Mouse (Mus musculus) small intestine, adult 2 months (tissue): ENCODE measurements around the gene Prkcsh. TPM values are rescaled to one million over a fixed set of nuclear protein-coding genes. Genes with fewer than 3 reads are reported as not detected.

Experiments
- H3K27ac ChIP-seq: fragments of 200-500 bp; 2 replicates; pipeline ENCODE4 v1.5.1; 2012; ENCODE audit warnings: low read depth, low read length, control low read depth, inconsistent platforms; ENCODE audit not compliant: insufficient read depth
- H3K27me3 ChIP-seq: fragments of 200-500 bp; 2 replicates; pipeline ENCODE4 v1.6.1; 2012; ENCODE audit warnings: mild to moderate bottlenecking, moderate library complexity, low read length, inconsistent platforms; ENCODE audit not compliant: control insufficient read depth, insufficient read depth
- H3K36me3 ChIP-seq: fragments of 200-500 bp; 2 replicates; pipeline ENCODE4 v1.6.1; 2012; ENCODE audit warnings: mild to moderate bottlenecking, low read length, control low read depth, inconsistent platforms; ENCODE audit not compliant: control insufficient read depth, insufficient read depth
- H3K4me1 ChIP-seq: fragments of 200-500 bp; 2 replicates; pipeline ENCODE4 v1.6.1; 2012; ENCODE audit warnings: low read length, inconsistent platforms, mixed read lengths; ENCODE audit not compliant: control insufficient read depth, insufficient read depth, insufficient read length
- H3K4me3 ChIP-seq: fragments of 200-500 bp; 2 replicates; pipeline ENCODE4 v1.5.1; 2012; ENCODE audit warnings: low read depth, mild to moderate bottlenecking, control low read depth, inconsistent platforms, low read length, moderate library complexity
- CTCF ChIP-seq: fragments of 200-500 bp; IDR thresholded peaks from 2 replicates; pipeline ENCODE4 v1.5.1; 2012; ENCODE audit warnings: low read depth, mild to moderate bottlenecking, control low read depth, inconsistent platforms, low read length, moderate library complexity, mixed read lengths; ENCODE audit not compliant: insufficient replicate concordance, insufficient read length; ENCODE audit errors: extremely low read depth
- POLR2A ChIP-seq: fragments of 200-500 bp; IDR thresholded peaks from 2 replicates; pipeline ENCODE4 v1.6.1; 2012; ENCODE audit warnings: low read depth, mild to moderate bottlenecking, control low read depth, inconsistent platforms, low read length, moderate library complexity
- WGBS: fragments of 180-500 bp; shearing (Covaris S2); methylation state at CpG from one replicate; pipeline ENCODE4 v1.1.7; 2018; 5-methylcytosine and 5-hydroxymethylcytosine counted together
- polyA plus RNA-seq: library from polyadenylated mRNA; depleted of rRNA; stranded (reverse); fragments of >200 nt; gene quantifications from 2 replicates; pipeline ENCODE4 v1.2.3, GENCODE M21; 2012; rRNA removed

The Prkcsh gene
- polyA plus RNA-seq, 1 experiment, result 169 TPM

- H3K27ac ChIP-seq, result no peak overlapping the region
- peaks cover 7% of the 10 kb centered on the region; the same call in 1 of the 2 replicates for H3K36me3 ChIP-seq
- H3K4me1 ChIP-seq, result peaks cover 15% of the 10 kb centered on the region
- H3K27me3 ChIP-seq, result peaks cover 9% of the 10 kb centered on the region
- WGBS, result 93% methylated on average over 9 of the region's 9 CpGs
- TF ChIP-seq POLR2A (no peak), CTCF (no peak)
- no peak overlapping the region for H3K4me3 ChIP-seq
These were observed 55.4 kb downstream of the Prkcsh start for GRCm38 (mm10) chr9:22058011-22058424.

- Histone ChIP-seq H3K4me1 (no peaks in the 10 kb centered on the region), H3K4me3 (no peak overlapping the region), H3K27ac (no peak overlapping the region), H3K36me3 (peaks cover 11% of the 10 kb centered on the region; the same call in 1 of the 2 replicates), H3K27me3 (no peaks in the 10 kb centered on the region)
- TF ChIP-seq POLR2A (no peak), CTCF (no peak)
- 63% methylated on average over 2 of the region's 2 CpGs for WGBS
These were observed 58.7 kb downstream of the Prkcsh start for GRCm38 (mm10) chr9:22061339-22061738.

Other genes with a start within 250 kb of the Prkcsh start
- gene Spc24, start 242.5 kb upstream of the Prkcsh start, polyA plus RNA-seq, result 11.0 and 22.6 TPM in 2 replicates
- gene Kank2, start 204.1 kb upstream of the Prkcsh start, polyA plus RNA-seq, result 23.0 and 24.8 TPM in 2 replicates
- 10.2 and 12.3 TPM in 2 replicates for gene Angptl8, start 167.3 kb upstream of the Prkcsh start, polyA plus RNA-seq
- gene Dock6, start 150.2 kb upstream of the Prkcsh start, polyA plus RNA-seq, result 36.4 and 73.5 TPM in 2 replicates
- 48.9 and 86.7 TPM in 2 replicates for gene Rab3d, start 84.6 kb upstream of the Prkcsh start, polyA plus RNA-seq
- gene Ccdc159, start 75.3 kb upstream of the Prkcsh start, polyA plus RNA-seq, result 0.71 and 1.2 TPM in 2 replicates
- 81.5 and 113 TPM in 2 replicates for gene Tmem205, start 75.2 kb upstream of the Prkcsh start, polyA plus RNA-seq
- gene Plppr2, start 65.8 kb upstream of the Prkcsh start, polyA plus RNA-seq, result 5.2 and 5.5 TPM in 2 replicates
- gene Swsap1, start 47.1 kb upstream of the Prkcsh start, polyA plus RNA-seq, result 4.7 and 7.1 TPM in 2 replicates
- gene Epor, start 39.3 kb upstream of the Prkcsh start, polyA plus RNA-seq, result 0.95 and 2.4 TPM in 2 replicates
- 3.4 and 3.8 TPM in 2 replicates for gene Rgl3, start 13.4 kb upstream of the Prkcsh start, polyA plus RNA-seq
- gene Ccdc151, start 172 bp upstream of the Prkcsh start, polyA plus RNA-seq, result 0.05 TPM in 1 of 2 replicates, not detected in the other
- gene Elavl3, start 49.2 kb downstream of the Prkcsh start, polyA plus RNA-seq, result 0.20 and 0.34 TPM in 2 replicates
- not detected in 2 replicates for gene Gm49318, start 68.5 kb downstream of the Prkcsh start, polyA plus RNA-seq
- gene Zfp653, start 68.6 kb downstream of the Prkcsh start, polyA plus RNA-seq, result 6.6 and 13.2 TPM in 2 replicates
- 26.8 and 35.7 TPM in 2 replicates for gene Ecsit, start 82.6 kb downstream of the Prkcsh start, polyA plus RNA-seq
- gene Cnn1, start 96.4 kb downstream of the Prkcsh start, polyA plus RNA-seq, result 166 and 227 TPM in 2 replicates
- 108 and 120 TPM in 2 replicates for gene Elof1, start 114.4 kb downstream of the Prkcsh start, polyA plus RNA-seq
- 128 and 203 TPM in 2 replicates for gene Acp5, start 132.9 kb downstream of the Prkcsh start, polyA plus RNA-seq
- gene Pigyl, start 154.0 kb downstream of the Prkcsh start, polyA plus RNA-seq, result 35.4 and 43.1 TPM in 2 replicates
- not detected in 2 replicates for gene Zfp872, start 185.3 kb downstream of the Prkcsh start, polyA plus RNA-seq
- 4.3 and 8.9 TPM in 2 replicates for gene Zfp809, start 222.9 kb downstream of the Prkcsh start, polyA plus RNA-seq